Mouse (Mus musculus) heart, adult 2 months (tissue): Measurements from ENCODE around the gene Clstn3.

Experiments used
- CTCF ChIP-seq: fragments of 200-600 bp; IDR thresholded peaks from 2 replicates; pipeline ENCODE4 v1.8.1; 2022; ENCODE audit warnings: antibody characterized with exemption, mild to moderate bottlenecking, moderate library complexity
- POLR2A ChIP-seq: fragments of 200-500 bp; IDR thresholded peaks from 2 replicates; pipeline ENCODE4 v1.6.1; 2011; ENCODE audit warnings: mild to moderate bottlenecking, low read depth, low read length, control low read depth; ENCODE audit not compliant: insufficient read depth

GRCm38 (mm10) chr6:124481571-124481970 is 17.0 kb upstream of the Clstn3 start:
- peak; percentile 80 for TF ChIP-seq CTCF
- TF ChIP-seq POLR2A = no peak
